Mouse (Mus musculus) erythroblast, embryonic 14.5 days (primary cell): ENCODE data around the gene 2510009E07Rik.

Source experiments
- GATA1 ChIP-seq: IDR thresholded peaks from 2 replicates; pipeline ENCODE4 v1.6.1; 2012; ENCODE audit warnings: low read length, inconsistent platforms, mixed read lengths
- TAL1 ChIP-seq: IDR thresholded peaks from 3 replicates; pipeline ENCODE4 v1.6.1; 2012; ENCODE audit warnings: low read length, inconsistent platforms, mixed read lengths

DNA sequence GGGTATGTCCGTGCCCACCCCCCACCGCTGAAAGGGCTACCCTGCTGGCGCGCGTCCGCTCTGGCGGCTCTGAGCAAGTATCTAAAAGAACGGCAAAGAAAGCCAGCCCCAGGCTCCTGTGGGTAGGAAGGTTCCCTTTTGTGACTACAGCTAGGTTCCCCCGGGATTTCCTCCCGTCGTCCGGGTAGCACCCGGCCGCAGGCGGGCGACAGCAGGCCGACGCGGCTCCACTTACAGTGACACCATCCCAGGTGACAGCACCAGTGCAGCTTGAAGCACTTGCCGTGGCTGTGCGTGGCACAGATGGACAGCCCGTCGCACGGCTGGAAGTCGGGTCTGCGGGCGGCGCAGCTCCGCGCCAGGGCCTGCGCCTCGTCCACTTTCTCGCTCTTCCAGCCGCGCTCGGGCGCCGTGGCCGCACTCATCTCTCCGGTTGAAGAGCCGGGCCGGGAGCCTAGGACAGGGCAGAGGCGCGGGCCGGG lies 443 bp downstream of the 2510009E07Rik start:
- TF ChIP-seq GATA1 (no peak), TAL1 (no peak)
